Mouse (Mus musculus): Measurements from ENCODE around the gene Ank2.

The Ank2 gene

DNA sequence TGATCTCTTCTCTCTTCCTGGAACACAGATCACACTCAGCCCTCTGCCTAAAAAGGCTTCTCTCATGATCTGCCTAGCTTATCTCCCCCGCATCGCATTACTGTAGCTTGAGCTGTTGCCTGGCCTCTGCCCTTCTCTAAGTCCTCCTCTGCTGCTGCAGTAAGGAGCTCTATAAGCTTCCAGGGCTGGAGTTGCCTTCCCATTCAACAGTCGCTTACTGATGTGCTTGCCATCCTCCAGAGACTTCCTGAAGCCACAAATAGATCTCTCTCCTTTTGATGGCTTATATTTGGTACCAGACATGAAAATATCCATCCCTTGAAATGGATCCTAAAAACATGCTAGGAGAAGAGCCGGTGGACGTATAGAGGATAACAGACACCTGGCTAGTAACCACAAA lies 290.3 kb downstream of the Ank2 start:
- POLR2A ChIA-PET, result no interaction called here
- CTCF ChIA-PET, result no interaction called here

DNA sequence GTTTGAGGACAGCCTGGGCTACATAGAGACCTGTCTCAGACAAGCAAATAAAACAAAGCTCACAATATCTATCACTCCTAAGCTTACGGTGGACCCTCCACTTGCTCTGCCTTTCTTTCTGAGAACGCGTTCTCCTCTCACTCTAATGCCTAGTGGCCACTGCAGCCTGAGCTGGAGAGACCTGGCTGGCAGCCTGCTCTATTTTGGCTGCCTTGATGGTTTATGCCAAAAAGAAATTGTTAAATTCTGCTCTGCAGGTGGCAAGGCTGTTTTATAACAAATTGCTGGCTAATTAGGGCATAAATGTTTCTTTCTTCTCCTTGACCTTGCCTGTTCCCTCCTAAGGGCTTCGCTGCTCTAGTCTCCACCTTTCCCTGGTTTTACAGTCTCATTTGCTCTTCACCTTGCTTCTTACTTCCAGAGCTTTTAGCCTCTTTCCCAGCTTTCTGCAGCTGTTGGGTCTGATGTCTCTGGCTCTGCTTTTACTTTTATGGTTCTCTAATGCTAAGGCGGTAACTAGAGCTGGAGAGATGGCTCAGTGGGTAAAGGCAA lies 293.2 kb downstream of the Ank2 start:
- ChIA-PET POLR2A (interaction anchor here in 2 of 4 experiments (0.5 to 1.1 kb wide), 5 partner anchors 13 to 56 kb away, joined by 3 read pairs; no protein-coding TSS in a partner anchor), CTCF (interaction anchor here in 1 of 4 experiments (0.6 to 1.5 kb wide), 2 partner anchors 9 to 22 kb away, joined by 3 to 7 read pairs; no protein-coding TSS in a partner anchor)

DNA sequence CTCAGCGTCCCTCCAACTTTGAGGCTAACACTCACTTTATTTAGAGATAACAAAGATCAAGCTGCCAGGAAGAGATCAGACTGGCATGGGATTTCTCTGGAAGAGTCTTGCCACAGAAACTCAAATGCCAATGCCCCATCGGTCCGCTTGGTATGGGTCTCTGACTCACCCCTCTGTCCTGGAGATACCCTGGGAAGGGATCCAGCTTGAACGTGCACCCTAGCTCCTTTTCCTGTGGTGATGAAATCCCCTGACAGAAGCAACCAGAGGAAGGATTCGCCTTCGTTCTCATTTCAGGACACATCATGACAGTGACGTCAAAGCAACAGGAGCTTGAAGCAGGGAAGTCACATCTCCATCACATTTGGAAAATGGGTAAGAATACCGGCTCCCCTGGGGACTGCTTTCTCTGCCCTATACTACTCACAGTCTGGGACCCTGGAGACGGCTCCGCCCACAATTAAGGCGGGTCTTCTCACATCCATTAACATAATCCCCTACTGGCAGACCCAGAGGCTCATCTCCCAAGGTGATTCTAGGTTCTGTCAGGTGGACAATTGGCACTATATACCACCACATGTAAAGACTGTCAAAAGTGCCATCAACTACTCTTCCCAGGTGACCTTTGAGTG lies 296.6 kb downstream of the Ank2 start:
- POLR2A ChIA-PET, result interaction anchor here in 1 of 4 experiments (0.7 to 0.8 kb wide), 3 partner anchors 17 to 54 kb away, joined by 3 to 4 read pairs (median 3); no protein-coding TSS in a partner anchor

DNA sequence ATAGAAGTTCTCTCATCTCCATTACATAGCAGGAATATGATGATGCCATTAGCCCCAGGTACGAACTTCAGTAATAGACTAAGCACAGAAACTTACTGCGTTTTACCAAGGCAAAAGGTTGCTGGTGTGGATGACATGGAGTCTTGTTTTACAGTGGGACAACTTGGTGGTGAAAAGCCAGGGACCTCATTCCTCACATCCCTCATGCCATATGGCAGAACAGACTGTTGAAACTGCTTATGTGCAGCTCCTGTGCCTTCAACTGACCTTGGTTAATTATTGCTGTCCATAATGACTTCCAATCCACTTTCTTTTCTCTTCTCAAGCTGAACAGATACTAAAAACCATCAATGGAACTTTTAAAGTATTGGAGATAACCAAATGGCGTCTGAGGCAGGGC lies 298.4 kb downstream of the Ank2 start:
- POLR2A ChIA-PET, result no interaction called here
- CTCF ChIA-PET, result no interaction called here

More for the DNA sequence above, 296.6 kb downstream of the Ank2 start:
- CTCF ChIA-PET, result interaction anchor here in 1 of 4 experiments (0.5 to 0.6 kb wide), 2 partner anchors 16 to 17 kb away, joined by 3 read pairs; no protein-coding TSS in a partner anchor

DNA sequence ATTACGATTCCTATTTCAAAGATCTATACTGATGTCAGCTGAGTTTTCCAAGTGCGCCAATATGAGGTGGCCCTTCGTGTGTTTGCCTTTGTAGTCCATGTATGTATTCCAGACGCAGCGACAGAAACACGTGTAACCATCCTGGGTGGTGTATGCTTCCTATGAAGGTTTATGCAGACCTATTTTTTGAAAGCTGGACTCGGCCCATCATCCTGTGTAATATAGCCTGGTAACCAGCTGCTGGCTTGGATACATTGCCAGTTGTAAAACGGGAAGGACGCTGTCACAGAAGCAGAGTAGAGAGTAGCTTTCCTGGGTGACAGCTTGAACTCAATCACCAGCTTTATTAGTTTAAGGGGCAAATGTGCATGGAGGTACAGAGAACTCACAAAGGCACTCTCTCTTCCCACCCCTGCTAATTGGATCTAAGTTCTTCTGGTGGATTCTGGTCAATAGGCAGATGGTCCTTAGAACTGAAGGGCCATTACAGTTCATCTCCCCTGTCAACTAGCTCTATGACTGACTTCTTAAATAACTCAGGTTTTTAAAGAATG lies 300.0 kb downstream of the Ank2 start:
- ChIA-PET POLR2A (interaction anchor here in 1 of 4 experiments (0.6 kb wide), 1 partner anchor 16 kb away, joined by 3 read pairs; no protein-coding TSS in a partner anchor), CTCF (no interaction called here)

DNA sequence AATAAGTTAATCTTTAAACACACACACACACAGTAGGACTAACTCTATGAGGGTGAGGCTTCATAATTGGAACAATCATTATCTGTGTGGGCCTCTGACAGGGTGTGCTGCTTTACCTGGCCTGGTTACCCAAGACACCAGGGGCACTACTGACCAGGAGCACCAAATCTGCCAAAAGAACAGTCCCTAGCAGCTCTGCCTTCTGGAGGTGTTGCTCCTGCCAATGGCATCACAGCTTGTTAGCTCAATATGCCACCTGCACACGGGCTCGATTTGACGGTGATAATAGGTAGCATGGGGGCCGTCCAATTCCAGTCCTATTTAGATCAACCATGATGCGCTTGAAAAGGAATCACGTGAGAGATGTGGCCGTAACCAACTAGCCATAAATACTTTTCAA lies 300.5 kb downstream of the Ank2 start:
- ChIA-PET CTCF (interaction anchor here in 1 of 4 experiments (2.7 kb wide), 1 partner anchor 15 kb away, joined by 8 read pairs; no protein-coding TSS in a partner anchor), POLR2A (interaction anchor here in 1 of 4 experiments (0.6 kb wide), 1 partner anchor 17 kb away, joined by 3 read pairs; no protein-coding TSS in a partner anchor)

DNA sequence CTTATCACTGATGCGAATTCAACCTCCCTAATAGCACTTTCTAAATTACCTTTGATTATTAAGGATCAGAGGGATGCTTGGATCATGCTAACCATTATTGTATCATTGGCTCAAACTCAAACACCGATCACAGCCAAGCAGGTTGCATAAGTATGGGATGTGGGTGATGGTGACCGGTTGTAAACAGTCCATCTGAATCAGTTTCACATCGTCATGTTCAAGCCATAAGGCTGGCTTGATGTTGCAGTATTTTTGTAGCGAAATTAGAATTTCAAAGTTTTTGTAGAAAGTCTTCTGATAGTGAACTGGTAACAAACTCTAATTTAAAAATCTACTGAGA lies 310.4 kb downstream of the Ank2 start:
- POLR2A ChIA-PET, result no interaction called here
- CTCF ChIA-PET, result no interaction called here

DNA sequence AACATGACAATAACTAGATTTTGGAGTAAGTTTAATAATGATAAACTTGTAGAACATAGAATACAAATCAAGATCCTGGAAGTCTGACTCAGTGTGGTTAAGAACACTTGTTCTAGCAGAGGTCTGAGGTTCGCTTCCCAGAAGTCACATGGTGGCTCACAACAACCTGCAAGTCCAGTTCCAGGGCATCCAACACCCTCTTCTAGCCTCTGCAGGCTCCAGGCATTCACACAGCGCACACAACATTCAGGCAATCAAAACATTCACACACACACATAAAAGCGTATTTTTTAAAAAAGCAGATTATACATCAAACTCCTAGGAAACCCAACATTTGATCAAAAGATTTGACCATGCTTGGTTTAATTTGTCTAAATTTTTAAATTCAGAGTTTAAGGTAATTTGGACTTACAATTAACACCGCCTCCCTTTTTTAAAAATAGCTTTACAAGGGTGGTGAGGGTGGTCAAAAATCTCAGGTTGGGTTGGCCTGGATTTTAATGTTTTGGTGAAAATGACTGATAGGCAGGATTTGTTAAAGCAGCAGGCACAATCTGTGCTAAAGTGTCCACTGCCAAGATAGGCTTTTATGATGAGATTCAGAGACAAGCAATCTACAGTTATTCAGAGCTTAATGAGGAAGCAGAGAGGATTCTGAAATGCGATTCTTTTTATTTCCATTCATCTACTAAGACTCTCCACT lies 310.9 kb downstream of the Ank2 start:
- ChIA-PET POLR2A (no interaction called here), CTCF (interaction anchor here in 1 of 4 experiments (0.7 kb wide), 1 partner anchor 212 kb away, joined by 3 read pairs; no protein-coding TSS in a partner anchor)

DNA sequence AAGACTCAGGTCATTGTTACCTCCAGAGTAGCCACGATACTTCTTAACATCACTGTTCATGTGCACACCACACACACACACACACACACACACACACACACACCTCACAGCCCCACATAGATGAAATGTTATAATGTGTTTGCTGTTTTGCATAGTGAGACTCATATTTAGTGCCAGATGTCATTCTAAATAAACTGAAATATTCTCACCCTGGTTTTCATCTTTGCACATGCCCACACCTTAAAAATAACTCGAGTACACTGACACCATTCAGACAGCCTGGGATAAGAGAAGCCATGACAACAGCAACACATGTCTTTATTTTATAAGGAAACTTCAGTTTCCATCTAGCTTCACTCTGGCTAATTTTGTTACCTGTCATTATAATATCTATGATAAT lies 312.1 kb downstream of the Ank2 start:
- ChIA-PET POLR2A (no interaction called here), CTCF (no interaction called here)

DNA sequence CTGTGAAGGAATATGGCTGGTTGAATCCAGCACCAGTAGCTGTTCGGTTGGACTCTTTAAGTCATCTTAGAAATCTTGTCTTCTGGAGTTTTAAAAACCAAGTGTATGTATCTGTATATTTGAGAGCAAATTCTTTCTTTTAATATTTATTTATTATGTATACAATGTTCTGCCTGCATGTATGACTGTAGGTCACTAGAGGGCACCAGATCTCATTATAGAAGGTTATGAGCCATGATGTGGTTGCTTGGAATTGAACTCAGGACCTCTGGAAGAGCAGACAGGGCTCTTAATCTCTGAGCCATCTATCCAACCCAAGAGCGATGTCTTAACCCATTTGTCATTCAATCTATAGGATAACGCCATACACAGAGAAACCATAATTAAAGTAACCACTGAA lies 312.9 kb downstream of the Ank2 start:
- ChIA-PET CTCF (interaction anchor here in 3 of 4 experiments (0.6 to 1.0 kb wide), 3 partner anchors 16 to 243 kb away, joined by 3 to 4 read pairs (median 3); no protein-coding TSS in a partner anchor), POLR2A (no interaction called here)

DNA sequence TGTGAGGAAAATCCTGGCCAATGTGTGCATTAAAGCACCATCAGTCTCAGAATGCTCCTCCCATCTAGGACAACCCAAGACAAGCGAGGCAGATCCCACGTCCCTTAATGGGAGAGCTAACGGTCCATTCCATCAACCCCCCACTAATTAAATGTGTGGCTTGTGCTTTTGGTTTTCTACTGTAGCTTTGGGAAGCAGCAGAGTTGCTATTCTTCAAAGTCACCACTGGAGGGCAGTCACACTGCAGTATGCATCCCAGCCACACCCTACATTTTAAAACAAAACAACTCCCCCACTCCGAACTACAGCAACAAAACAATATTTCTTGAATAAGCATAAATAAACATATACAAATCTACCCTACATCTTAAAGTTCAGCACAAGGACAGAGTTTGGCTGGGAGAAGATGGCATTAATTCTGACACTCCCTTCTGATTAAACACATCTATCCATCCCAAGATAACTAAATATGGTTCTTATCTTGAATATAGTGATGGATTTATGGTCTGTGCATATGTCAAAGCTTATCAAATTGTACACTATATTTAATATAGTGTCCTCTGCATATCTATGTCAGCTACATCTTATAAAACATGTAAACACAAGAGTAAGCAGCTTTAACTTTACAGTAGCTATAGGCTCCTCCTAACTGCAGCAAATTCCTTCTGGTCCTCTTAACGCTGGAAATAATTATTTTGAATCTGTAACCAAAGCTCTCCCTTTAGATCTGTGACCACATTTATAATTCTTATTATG lies 315.0 kb downstream of the Ank2 start:
- POLR2A ChIA-PET, result no interaction called here
- CTCF ChIA-PET, result interaction anchor here (0.6 to 1.7 kb wide), 21 partner anchors 9 to 891 kb away, joined by 3 to 10 read pairs (median 4); no protein-coding TSS in a partner anchor

DNA sequence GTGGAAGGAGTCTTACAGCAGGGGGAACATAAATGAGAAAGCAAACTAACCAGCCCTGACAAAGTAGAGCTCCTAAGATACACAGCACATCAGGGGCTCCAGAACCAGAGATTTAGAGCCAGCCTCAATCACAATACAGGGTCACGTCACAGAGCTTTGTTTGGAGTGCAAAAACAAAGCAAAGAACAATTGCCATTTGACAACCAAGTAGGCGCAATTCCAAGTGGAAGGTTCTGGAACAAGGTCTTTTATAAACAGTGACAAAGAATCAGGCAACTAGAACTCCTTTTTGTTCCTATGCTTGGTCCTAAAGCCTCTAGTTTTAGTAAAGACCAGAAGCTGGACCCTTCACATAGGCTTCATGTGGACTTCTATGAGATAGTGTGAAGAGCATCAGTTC lies 326.5 kb downstream of the Ank2 start:
- CTCF ChIA-PET, result no interaction called here
- POLR2A ChIA-PET, result interaction anchor here in 1 of 4 experiments (0.7 kb wide), 1 partner anchor 61 kb away, joined by 3 read pairs; no protein-coding TSS in a partner anchor

DNA sequence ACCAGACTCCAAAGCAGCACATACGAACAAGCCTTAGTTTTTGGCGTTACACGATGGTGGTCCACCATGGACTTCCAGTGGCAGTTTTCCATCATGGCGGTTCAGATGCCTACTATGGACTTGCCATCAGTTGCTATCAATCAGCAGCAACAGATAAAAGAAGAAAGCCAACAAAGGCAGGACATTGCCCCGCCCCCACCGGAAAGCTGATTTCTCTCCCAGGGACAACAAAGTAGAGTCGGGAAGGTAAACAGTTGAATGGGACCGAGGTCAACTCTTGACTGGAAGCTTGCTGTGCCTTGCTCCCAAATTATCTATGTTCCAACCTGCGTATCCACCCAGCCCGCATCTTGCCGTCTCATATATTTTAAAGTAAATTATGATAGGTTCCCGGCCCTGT lies 328.9 kb downstream of the Ank2 start:
- ChIA-PET CTCF (interaction anchor here in 1 of 4 experiments (1.5 kb wide), 1 partner anchor 14 kb away, joined by 6 read pairs; no protein-coding TSS in a partner anchor), POLR2A (interaction anchor here in 1 of 4 experiments (0.6 kb wide), 1 partner anchor 570 kb away, joined by 4 read pairs; no protein-coding TSS in a partner anchor)

DNA sequence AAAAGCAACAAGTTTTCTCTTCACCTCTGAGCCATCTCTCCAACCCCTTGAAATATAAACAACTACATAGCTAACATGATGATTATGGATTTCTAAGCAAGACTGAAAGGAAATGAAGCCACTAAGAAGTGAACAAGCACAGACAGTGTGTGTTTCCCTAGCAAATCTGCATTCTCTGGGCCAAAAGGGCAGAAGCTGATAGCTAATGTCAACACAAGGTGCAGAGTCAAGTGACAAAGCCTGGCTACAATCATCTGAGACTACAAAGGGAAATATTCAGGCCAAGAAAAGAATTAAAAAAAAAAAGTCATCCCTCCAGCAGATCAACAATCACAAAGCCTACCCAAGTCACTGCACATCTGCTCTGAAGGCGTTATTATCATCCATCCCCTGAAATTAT lies 330.0 kb downstream of the Ank2 start:
- ChIA-PET CTCF (interaction anchor here in 1 of 4 experiments (1.5 kb wide), 1 partner anchor 15 kb away, joined by 6 read pairs; no protein-coding TSS in a partner anchor), POLR2A (no interaction called here)

DNA sequence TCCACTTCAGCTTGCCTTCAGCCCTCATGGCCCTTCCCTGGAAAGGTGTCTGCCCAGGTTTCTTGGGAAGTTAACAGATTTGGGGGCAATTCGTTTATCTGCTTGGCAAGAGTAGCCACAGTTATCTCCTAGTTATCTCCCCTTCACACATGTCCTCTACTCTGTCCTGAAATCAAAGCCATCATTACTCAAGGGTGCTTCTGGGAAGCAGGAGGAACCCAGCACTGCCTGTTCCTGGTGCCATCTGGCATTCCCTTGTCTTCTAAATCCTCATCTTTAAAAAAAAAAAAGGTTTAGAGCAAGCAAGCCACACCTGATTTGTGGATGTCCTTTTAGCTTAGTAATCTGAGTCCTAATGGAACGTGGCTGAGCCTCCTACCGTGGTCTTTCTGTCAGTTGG lies 335.4 kb downstream of the Ank2 start:
- CTCF ChIA-PET, result interaction anchor here in 1 of 4 experiments (0.6 kb wide), 1 partner anchor 595 kb away, joined by 3 read pairs; no protein-coding TSS in a partner anchor
- POLR2A ChIA-PET, result no interaction called here

DNA sequence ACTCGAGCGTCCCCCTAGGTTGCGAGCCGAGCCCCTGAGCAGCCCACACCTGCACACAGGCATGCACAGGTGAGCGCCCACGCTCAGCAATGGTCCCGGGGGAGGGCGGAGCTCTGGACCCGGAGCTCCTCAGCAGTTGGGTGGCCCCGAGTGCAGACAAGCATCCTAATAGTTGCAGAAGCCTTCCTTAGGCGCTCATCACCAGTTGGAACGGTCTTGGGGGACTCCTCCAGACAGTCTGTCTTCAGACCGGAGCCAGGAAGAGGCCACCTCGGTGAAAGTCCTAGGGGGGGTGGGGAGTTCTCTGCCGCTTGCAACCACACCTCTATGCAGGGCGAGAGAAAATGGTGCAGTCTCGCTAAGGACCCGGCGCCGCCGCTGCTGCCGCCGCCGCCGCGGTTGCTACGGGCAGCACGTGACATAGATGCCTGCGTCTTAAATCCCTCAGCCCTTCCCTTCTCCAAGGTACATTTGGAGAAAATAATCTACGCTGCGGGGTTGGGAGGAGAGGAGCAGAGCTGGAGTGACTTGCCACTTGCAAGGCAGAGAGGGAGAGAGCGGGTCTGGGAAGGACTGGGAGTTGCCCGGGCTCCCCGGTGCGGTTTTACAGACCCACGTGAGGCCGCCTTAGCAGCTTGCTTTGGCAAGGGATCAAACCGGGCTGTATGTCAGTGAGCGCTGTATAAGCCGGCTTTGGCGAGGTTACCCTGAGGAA lies 337.0 kb downstream of the Ank2 start:
- POLR2A ChIA-PET, result interaction anchor here in 1 of 4 experiments (0.9 to 1.2 kb wide), 2 partner anchors 19 to 96 kb away, joined by 3 to 5 read pairs; no protein-coding TSS in a partner anchor
- CTCF ChIA-PET, result interaction anchor here in 2 of 4 experiments (0.7 to 1.4 kb wide), 3 partner anchors 9 to 22 kb away, joined by 3 read pairs; no protein-coding TSS in a partner anchor

DNA sequence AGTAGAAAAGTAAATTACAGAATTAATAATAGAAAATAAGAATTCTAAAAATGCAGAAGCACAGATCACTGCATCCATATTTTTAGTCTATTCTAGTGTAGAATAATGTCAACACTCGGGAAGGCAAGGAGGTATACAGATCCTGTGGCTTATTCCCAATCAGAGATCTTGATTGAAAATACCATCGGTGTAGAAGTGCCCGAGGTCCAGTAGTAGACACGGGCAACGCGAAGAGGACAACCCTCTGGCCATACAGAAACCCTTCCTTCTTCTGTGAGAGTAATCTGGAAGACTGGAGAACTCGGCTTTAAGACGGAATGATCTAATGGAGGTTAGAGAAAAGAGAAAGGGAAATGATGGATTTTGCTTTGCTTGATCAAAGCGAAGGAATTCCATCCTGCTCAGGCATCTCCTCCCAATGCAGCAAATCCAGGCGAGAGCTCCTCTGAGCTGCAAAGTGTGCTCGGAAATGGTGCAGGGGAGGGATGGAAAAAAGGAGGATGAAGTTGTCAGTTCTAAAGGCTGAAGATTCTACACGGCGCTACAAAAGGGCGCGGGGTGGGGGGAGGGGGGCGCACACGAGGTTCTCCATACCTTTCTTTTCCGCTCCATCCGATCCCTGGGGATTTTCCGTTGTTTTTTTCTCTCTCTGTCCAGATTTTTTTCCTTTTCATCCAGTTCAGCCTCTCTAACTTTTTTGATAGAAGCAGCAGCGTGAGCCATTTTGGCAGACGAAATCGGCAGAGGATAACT lies 337.9 kb downstream of the Ank2 start:
- POLR2A ChIA-PET, result interaction anchor here in 1 of 4 experiments (0.9 kb wide), 1 partner anchor 96 kb away, joined by 5 read pairs; no protein-coding TSS in a partner anchor
- CTCF ChIA-PET, result interaction anchor here in 2 of 4 experiments (0.7 to 1.4 kb wide), 3 partner anchors 8 to 23 kb away, joined by 3 read pairs; no protein-coding TSS in a partner anchor
